Mouse (Mus musculus) hindlimb bud, embryonic 11.5 days (tissue): ENCODE measurements around the gene Scn3b.

ENCODE experiments used
- DNase-seq: peaks from one replicate; pipeline ENCODE4 v3.0.0-alpha.2; 2012; ENCODE audit warnings: low read depth, low spot score; ENCODE audit errors: extremely low spot score

The Scn3b gene

GRCm38 (mm10) chr9:40309876-40310275, 40.9 kb downstream of the Scn3b start:
- DNase-seq: no peak

GRCm38 (mm10) chr9:40311813-40312212, 42.8 kb downstream of the Scn3b start:
- DNase-seq: no peak

GRCm38 (mm10) chr9:40316865-40317660, 48.0 kb downstream of the Scn3b start:
- DNase-seq: no peak

GRCm38 (mm10) chr9:40317735-40318134, 48.7 kb downstream of the Scn3b start:
- DNase-seq: no peak

- DNase-seq: no peak
Observed at GRCm38 (mm10) chr9:40318771-40319170, 49.8 kb downstream of the Scn3b start.

GRCm38 (mm10) chr9:40320405-40320804, 51.4 kb downstream of the Scn3b start:
- no peak for DNase-seq

GRCm38 (mm10) chr9:40320879-40321667, 52.1 kb downstream of the Scn3b start:
- peak; percentile 31 for DNase-seq

GRCm38 (mm10) chr9:40321668-40322003, 52.6 kb downstream of the Scn3b start:
- no peak for DNase-seq

- DNase-seq: no peak
Observed at GRCm38 (mm10) chr9:40322372-40322771, 53.4 kb downstream of the Scn3b start.

- DNase-seq: no peak
Observed at GRCm38 (mm10) chr9:40323171-40323570, 54.2 kb downstream of the Scn3b start.

GRCm38 (mm10) chr9:40323773-40324172, 54.8 kb downstream of the Scn3b start:
- no peak for DNase-seq

- DNase-seq: no peak
Observed at GRCm38 (mm10) chr9:40324232-40324792, 55.3 kb downstream of the Scn3b start.

- DNase-seq: no peak
Observed at GRCm38 (mm10) chr9:40324826-40325225, 55.8 kb downstream of the Scn3b start.

GRCm38 (mm10) chr9:40326260-40326915, 57.4 kb downstream of the Scn3b start:
- no peak for DNase-seq

- DNase-seq: no peak
Observed at GRCm38 (mm10) chr9:40330609-40331382, 61.8 kb downstream of the Scn3b start.

GRCm38 (mm10) chr9:40331411-40332286, 62.6 kb downstream of the Scn3b start:
- no peak for DNase-seq

GRCm38 (mm10) chr9:40332326-40332725, 63.3 kb downstream of the Scn3b start:
- no peak for DNase-seq

- DNase-seq: no peak
Observed at GRCm38 (mm10) chr9:40332731-40333648, 64.0 kb downstream of the Scn3b start.
